Mouse (Mus musculus) ES-E14 (cell line): ENCODE measurements at regions not wholly inside any gene's neighbourhood (a gene's known extent, or its start where the extent isn't known, plus 50 kb on each side); places are given as distances from the start of the nearest gene placed in this dataset.

ENCODE experiments used
- DNase-seq: peaks from one replicate; pipeline ENCODE4 v3.0.0-alpha.2; 2013; ENCODE audit warnings: low read depth, low spot score
- H3K27ac ChIP-seq: 2 replicates; pipeline ENCODE4 v1.5.1; 2012; ENCODE audit warnings: low read depth, mild to moderate bottlenecking, low read length, moderate library complexity, mixed read lengths; ENCODE audit not compliant: poor library complexity, insufficient read depth, severe bottlenecking
- H3K36me3 ChIP-seq: 2 replicates; pipeline ENCODE4 v1.6.1; 2012; ENCODE audit warnings: mild to moderate bottlenecking, low read length, moderate library complexity, mixed read lengths; ENCODE audit not compliant: control insufficient read depth, poor library complexity, insufficient read depth, severe bottlenecking
- H3K4me1 ChIP-seq, 2 experiments: fragments of 150-350 bp in 1 of 2; sonication (generic) in 1 of 2; 2 replicates each; pipeline ENCODE4 v1.6.1; 2012; ENCODE audit warnings: low read length in 2 of 2, mild to moderate bottlenecking in 1 of 2, mixed read lengths in 1 of 2; ENCODE audit not compliant: control insufficient read depth in 2 of 2, insufficient read depth in 2 of 2, poor library complexity in 1 of 2
- H3K4me3 ChIP-seq, 2 experiments: fragments of 150-350 bp in 1 of 2; sonication (generic) in 1 of 2; 2 replicates each; pipeline ENCODE4 v1.5.1; 2012; ENCODE audit warnings: low read length in 2 of 2, low read depth in 1 of 2, mild to moderate bottlenecking in 1 of 2, mixed read lengths in 1 of 2; ENCODE audit not compliant: insufficient read depth in 1 of 2, poor library complexity in 1 of 2, severe bottlenecking in 1 of 2
- H3K9ac ChIP-seq: 2 replicates; pipeline ENCODE4 v1.6.1; 2012; ENCODE audit warnings: low read depth, mild to moderate bottlenecking, low read length, mixed read lengths; ENCODE audit not compliant: poor library complexity, insufficient read depth, severe bottlenecking
- H3K9me3 ChIP-seq: fragments of 150-350 bp; sonication (generic); 2 replicates; pipeline ENCODE4 v1.6.1; 2012; ENCODE audit warnings: low read depth, mild to moderate bottlenecking, low read length; ENCODE audit not compliant: control insufficient read depth, insufficient read depth
- CHD2 ChIP-seq: IDR thresholded peaks from 2 replicates; pipeline ENCODE4 v1.6.1; 2014; ENCODE audit warnings: mild to moderate bottlenecking, low read depth, low read length, inconsistent platforms
- HCFC1 ChIP-seq: IDR thresholded peaks from 2 replicates; pipeline ENCODE4 v1.6.1; 2012; ENCODE audit warnings: low read length, inconsistent platforms, borderline replicate concordance; ENCODE audit not compliant: insufficient read depth
- MAFK ChIP-seq: IDR thresholded peaks from 2 replicates; pipeline ENCODE4 v1.6.1; 2014; ENCODE audit warnings: mild to moderate bottlenecking, low read depth, low read length, inconsistent platforms; ENCODE audit not compliant: insufficient read depth
- ZC3H11A ChIP-seq: IDR thresholded peaks from 2 replicates; pipeline ENCODE4 v1.6.1; 2012; ENCODE audit warnings: low read depth, mild to moderate bottlenecking, inconsistent platforms, low read length, borderline replicate concordance
- ZNF384 ChIP-seq: IDR thresholded peaks from 2 replicates; pipeline ENCODE4 v1.6.1; 2012; ENCODE audit warnings: low read depth, low read length, inconsistent platforms
- in situ Hi-C, 2 experiments: fragments of 600-800 bp; cut with MboI; formaldehyde crosslinking; loops; one replicate each; pipeline ENCODE4 v1.15.1; 2025; ENCODE audit warnings: low sequenced_read_pairs in 2 of 2, inconsistent platforms in 1 of 2; ENCODE audit not compliant: unreplicated experiment in 2 of 2

GRCm38 (mm10) chr2:33966984-33967421 lies 79.3 kb upstream of the Mvb12b start:
- in situ Hi-C loops = no loop called here
- no peak overlapping the region for H3K27ac ChIP-seq
- TF ChIP-seq HCFC1 (no peak), MAFK (no peak), ZNF384 (no peak), ZC3H11A (no peak), CHD2 (no peak)
- no peaks in the 10 kb centered on the region for H3K36me3 ChIP-seq
- H3K4me1 ChIP-seq = no peaks in the 10 kb centered on the region
- H3K4me3 ChIP-seq = peak overlapping the region in 1 of 2 experiments; percentile 30; a peak in 1 of 4 replicates
- no peaks in the 10 kb centered on the region for H3K9me3 ChIP-seq
- no peak for DNase-seq
- H3K9ac ChIP-seq = no peak overlapping the region

- no peak overlapping the region for H3K27ac ChIP-seq
- no peak for TF ChIP-seq HCFC1
- TF ChIP-seq MAFK = no peak
- TF ChIP-seq ZNF384 = no peak
- no peak for TF ChIP-seq ZC3H11A
- TF ChIP-seq CHD2 = no peak
- no peak for DNase-seq
- H3K36me3 ChIP-seq = no peaks in the 10 kb centered on the region
- H3K9ac ChIP-seq = peak overlapping the region; percentile 31; the same call in 1 of the 2 replicates
- in situ Hi-C loops = no loop called here
- H3K4me1 ChIP-seq = no peaks in the 10 kb centered on the region
- H3K9me3 ChIP-seq = no peaks in the 10 kb centered on the region
- peak overlapping the region; percentile 30 to 52; a peak in 2 of 4 replicates for H3K4me3 ChIP-seq
Measured at GRCm38 (mm10) chr2:33966389-33966983, 78.7 kb upstream of the Mvb12b start.

GRCm38 (mm10) chr2:33964096-33964495 lies 76.3 kb upstream of the Mvb12b start:
- Histone ChIP-seq H3K9ac (no peak overlapping the region), H3K4me3 (no peak overlapping the region), H3K9me3 (no peaks in the 10 kb centered on the region), H3K4me1 (no peaks in the 10 kb centered on the region), H3K36me3 (no peaks in the 10 kb centered on the region), H3K27ac (no peak overlapping the region)
- TF ChIP-seq HCFC1 = no peak
- no peak for TF ChIP-seq ZC3H11A
- TF ChIP-seq ZNF384 = no peak
- TF ChIP-seq MAFK = no peak
- TF ChIP-seq CHD2 = no peak
- no peak for DNase-seq
- in situ Hi-C loops = no loop called here

GRCm38 (mm10) chr2:33962355-33963037 lies 74.8 kb upstream of the Mvb12b start:
- no peak overlapping the region for H3K27ac ChIP-seq
- in situ Hi-C loops = no loop called here
- TF ChIP-seq ZC3H11A (no peak), CHD2 (no peak), ZNF384 (no peak), HCFC1 (no peak), MAFK (no peak)
- H3K9ac ChIP-seq = no peak overlapping the region
- H3K4me3 ChIP-seq = no peak overlapping the region
- DNase-seq = no peak
- H3K4me1 ChIP-seq = no peaks in the 10 kb centered on the region
- H3K36me3 ChIP-seq = no peaks in the 10 kb centered on the region
- no peaks in the 10 kb centered on the region for H3K9me3 ChIP-seq
